Mouse (Mus musculus) frontal cortex, postnatal 25 days (tissue): ENCODE data around the gene Pcdh17.

ENCODE experiments used
- DNase-seq, 2 experiments: peaks; one replicate each; pipeline ENCODE4 v3.0.0; 2022; ENCODE audit warnings: low spot score in 2 of 2

Gene Pcdh17

GRCm38 (mm10) chr14:84443288-84443686 is at the start of gene Pcdh17:
Pcdh17 (plus strand) TSS chr14:84443563.
- DNase-seq = peak; percentile 91 to 93

GRCm38 (mm10) chr14:84397137-84397536 is 46.2 kb upstream of the Pcdh17 start:
- no peak for DNase-seq

DNA sequence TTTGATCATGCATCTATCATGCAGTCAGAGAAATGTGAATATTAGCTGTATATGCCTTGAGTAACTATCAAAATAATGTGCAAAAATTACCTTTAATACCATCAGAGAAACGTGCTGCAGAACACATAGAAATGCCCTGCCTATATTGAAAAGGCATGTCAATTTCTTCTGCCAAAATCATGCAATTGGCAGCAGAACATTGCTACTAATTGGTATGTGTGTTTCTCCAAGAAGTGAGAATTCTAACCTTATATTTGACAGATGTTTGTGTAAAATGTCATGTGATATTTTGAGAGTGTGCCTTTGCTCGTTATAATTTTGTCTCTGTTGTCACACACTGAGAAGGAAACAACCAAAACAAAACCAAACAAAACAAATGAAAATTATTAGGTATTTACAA is 18.6 kb upstream of the Pcdh17 start:
- no peak for DNase-seq

GRCm38 (mm10) chr14:84426616-84427015 is 16.7 kb upstream of the Pcdh17 start:
- DNase-seq = no peak

DNA sequence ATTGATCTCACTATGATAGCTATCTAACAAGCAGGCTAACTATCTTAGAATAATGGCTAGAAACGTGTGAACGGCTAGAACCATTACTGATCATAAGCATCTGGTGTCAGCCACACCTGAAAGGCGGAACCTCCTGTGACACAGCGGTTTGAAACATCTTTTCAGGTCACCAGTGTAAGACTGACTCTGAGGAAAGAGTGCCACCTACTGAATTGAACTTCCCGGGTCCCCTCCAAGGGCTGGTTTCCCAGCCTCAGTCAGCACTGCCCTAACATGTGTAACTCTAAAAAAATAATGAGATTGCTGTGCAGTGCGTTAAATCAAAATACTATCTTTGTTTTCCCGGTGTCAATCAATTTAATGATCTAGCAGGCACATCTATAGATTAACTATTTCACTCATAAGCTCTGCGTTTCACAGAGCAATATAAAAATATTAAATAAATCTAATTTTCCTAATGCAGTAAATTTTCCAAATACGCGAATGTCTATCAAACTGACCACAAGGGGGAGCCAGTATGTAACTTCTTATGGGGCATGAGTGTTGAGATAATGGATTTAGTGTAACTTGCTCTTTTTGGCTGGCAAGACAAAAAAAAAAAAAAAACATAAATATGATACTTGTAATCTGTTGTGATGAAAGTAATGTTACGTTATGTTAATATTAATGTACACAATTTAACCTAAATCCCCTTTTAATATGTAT is 5.1 kb upstream of the Pcdh17 start:
- DNase-seq = no peak

DNA sequence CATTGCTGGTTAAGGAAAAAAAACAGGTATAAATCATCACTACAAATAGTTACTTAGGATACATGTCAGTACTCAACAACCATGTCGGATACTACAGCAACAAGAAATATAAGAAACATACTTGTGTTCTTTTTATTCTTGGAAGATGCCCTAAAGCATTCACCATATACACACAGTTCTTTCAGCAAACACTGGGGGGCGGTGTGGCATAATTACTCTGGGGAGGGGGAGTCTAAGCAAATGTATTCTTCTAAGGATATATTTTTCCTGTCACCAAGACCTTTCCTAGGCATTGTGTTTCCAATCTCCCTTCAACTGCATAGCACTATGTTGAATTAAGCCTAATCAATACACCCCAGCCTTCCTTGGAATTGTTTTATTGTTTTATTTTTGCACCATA is 2.5 kb upstream of the Pcdh17 start:
- DNase-seq = no peak

DNA sequence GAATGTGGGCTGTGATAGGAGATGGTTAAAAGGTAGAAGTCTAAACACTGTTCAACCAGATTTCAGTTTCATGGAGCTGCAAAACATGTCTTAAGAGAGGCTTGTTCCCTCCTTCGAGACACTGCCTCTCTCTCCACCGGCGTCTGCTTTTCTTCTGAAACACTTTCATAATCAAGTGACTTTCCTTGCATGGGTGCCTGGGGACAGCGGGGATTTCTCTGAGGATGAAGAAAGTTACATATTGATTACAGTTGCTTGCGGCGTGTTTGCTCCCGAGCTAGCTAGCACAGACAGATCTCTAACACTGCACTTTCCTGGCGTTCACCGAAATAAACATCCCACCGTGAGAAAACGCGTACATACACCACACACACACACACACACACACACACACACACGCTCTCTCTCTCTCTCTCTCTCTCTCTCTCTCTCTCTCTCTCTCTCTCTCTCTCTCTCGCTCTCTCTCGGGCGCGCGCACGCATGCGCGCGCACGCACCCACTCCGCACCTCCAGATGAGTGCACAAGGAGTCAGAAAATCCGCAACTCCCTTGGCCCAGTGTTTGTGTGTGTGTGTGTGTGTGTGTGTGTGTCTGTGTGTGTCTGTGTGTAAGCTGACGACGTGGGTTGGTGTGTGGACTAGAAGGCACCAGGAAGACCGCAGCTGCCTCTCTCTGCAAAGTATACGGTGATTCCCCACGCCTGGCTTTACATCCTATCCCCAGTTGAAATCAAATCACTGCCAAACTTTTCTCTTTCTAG is 655 bp upstream of the Pcdh17 start:
- DNase-seq = peak; percentile 23 to 40

GRCm38 (mm10) chr14:84443761-84444160 is 398 bp downstream of the Pcdh17 start:
- DNase-seq = no peak

DNA sequence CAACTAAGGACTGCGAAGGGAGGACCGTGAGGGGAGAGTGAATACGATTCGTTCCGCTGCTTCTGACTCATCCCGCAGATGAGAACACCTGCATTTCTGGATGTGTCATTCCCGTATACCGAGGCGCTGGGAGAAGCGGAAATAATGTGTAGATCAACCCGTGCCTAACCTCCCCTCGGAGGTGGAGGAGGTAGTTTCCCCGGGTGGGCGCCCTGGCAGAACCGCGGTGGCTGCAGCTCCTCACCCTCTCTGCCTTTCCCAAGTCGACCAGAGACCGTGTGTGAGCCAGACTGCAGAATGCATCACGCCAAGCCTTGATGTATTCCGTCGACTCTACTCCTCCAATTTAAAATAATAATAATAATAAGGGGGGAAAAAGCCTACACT is 906 bp downstream of the Pcdh17 start:
- peak; percentile 15 to 45 for DNase-seq

GRCm38 (mm10) chr14:84444663-84445502 is 1.5 kb downstream of the Pcdh17 start:
- peak in 1 of 2 experiments; percentile 38 for DNase-seq

DNA sequence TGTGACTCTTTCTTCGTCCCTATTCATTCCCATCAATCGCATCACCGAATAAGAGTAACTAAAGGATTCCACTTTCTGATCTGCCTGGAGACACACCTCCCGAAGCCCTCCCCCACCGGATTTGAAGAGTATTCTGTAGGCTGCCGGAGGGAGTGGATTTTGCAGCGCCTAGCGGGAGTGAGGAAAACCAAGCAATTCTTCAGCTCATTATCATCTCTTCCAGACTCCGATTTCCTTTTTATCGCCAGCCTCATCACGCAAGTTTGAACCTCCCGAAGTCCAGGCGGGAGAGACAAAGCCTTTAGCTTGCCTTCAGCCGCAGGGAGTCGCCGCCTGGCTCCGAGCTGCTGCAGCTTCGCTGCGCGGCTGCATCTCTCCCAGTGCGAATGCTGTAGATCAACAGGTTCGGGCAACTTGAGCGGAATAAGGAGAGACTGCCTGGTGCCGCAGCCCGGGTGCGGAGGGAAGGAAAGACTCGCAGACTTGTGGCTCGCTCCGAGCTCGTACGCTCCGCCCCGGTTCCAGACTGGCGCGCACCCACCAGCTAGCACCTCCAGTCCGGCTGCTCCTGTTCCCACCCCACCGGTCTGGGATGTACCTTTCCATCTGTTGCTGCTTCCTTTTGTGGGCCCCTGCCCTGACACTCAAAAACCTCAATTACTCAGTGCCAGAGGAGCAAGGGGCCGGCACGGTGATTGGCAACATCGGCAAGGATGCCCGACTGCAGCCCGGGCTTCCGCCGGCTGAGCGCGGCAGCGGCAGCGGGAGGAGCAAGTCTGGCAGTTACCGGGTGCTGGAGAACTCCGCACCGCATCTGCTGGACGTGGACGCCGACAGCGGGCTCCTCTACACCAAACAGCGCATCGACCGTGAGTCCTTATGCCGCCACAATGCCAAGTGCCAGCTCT is 2.4 kb downstream of the Pcdh17 start:
- peak; percentile 29 to 47 for DNase-seq

GRCm38 (mm10) chr14:84446411-84446915 is 3.1 kb downstream of the Pcdh17 start:
- DNase-seq = no peak

DNA sequence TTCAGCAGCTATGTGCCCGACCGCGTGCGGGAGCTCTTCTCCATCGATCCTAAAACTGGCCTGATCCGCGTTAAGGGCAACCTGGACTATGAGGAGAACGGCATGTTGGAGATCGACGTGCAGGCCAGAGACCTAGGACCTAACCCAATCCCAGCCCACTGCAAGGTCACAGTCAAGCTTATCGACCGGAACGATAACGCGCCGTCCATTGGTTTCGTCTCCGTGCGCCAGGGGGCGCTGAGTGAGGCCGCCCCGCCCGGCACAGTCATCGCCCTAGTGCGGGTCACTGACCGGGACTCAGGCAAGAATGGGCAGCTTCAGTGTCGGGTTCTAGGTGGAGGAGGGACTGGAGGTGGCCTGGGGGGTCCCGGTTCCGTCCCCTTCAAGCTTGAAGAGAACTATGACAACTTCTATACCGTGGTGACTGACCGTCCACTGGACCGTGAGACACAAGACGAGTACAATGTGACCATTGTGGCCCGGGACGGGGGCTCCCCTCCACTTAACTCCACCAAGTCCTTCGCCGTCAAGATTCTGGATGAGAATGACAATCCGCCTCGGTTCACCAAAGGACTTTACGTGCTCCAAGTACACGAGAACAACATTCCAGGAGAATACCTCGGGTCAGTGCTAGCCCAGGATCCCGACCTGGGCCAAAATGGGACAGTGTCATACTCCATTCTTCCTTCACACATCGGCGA is 3.7 kb downstream of the Pcdh17 start:
- peak; percentile 56 to 61 for DNase-seq

- peak in 1 of 2 experiments; percentile 22 for DNase-seq
Measured at GRCm38 (mm10) chr14:84447661-84448380, 4.5 kb downstream of the Pcdh17 start.

- no peak for DNase-seq
Measured at GRCm38 (mm10) chr14:84448381-84448771, 5.0 kb downstream of the Pcdh17 start.

DNA sequence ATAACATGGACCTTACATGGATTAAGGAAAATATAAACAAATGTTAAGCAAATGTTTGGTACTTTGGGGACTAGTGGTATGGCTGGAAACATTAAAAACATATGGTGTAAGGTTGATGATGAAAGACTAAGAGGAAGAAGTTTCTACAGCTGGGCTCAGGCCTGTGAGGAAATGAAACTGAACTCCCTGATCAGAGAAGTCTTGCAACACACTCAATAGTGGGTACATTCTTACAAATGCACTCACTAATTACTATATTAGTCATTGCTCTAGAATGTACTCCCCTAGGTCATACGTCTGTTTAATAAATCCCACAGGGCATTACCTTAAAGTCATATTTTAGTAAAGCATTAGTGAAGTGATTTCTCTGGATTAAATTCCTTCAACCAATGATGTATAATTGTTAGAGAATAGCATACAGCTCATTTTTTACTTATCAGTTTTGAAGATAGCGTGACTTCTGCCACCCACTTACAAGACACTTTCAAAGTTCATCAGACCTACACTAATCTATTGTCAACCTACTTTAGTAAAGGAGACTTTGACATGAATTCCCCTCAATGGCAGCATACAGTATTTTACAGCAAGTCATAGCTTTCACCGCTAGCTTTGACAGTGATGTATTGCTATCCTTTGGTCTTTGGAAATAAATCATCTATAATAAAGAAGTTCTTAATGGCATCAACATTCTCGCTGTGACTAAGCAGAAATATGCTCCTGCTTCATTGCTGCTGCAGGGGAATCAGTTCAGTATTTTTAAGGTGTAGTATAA is 10.9 kb downstream of the Pcdh17 start:
- no peak for DNase-seq

GRCm38 (mm10) chr14:84475491-84475890 is 32.1 kb downstream of the Pcdh17 start:
- no peak for DNase-seq

DNA sequence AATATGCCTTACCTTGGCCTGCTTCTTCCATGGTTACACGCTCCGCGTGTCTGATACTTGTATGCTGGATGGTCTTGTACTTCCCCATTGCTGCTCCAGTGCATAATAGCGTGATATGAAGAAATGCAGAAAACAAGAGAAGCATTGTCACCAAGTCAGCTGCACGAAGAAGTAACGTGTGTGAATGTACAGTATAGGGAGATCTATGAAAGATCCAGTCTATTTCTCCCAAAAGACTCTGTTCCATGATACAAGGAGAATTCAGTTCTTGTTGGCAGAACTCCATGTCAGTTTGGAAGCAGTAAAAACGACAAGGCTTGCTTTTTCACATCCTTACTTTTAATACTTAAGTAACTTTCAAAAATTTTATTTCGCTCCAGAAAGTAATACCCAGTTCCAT is 33.0 kb downstream of the Pcdh17 start:
- DNase-seq = no peak

GRCm38 (mm10) chr14:84476906-84477305 is 33.5 kb downstream of the Pcdh17 start:
- no peak for DNase-seq
